Mouse (Mus musculus): Measurements from ENCODE around the gene Zfp418. TPM values are rescaled to one million over a fixed set of nuclear protein-coding genes. Genes with fewer than 3 reads are reported as not detected.
"Not testable (repeated sequence)": the region's sequence is repeated elsewhere in the genome, so short reads cannot be mapped to it uniquely, and the experiment has no call there.

Gene Zfp418
- polyA plus RNA-seq, 1 experiment from 2014 or later = 4.0 TPM

DNA sequence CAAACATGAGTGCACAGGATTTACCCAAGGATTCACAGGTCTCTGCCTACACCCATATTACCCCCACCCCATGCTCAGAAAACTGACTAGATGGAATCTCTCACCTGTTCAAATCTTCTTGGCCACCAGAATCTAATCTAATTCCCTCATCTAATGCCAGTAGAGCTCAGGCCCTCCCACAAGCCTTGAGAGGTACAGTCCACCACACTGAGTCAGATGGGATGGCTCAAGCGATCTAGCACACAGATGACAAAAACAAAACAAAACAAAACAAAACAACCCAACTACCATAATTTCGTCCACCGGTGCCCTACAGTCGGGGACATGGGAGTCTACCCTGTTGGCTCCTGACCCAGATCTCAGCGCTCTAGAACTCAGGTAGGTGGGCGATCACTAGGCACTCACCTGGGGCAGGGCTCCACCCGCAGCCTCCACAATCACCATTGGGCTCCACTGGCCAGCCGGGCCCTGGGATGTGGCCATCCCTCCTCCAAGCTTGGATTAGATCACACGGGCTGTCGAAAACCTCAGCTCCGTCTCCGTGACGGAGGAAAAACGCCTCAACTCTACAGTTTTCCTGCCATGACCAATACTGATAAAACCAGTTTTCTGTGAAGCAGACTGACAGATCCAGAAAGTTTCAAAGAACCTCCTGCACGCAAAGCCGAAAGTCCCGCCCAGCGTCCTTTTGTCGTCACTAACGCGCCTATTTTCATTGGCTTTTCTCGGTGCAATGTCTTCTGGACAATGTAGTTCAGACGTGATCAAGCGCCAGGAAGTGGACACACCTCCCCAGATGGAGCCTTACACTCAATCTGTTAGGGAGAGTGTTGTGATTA, 38.4 kb downstream of the Zfp418 start, which contains the start of gene Zfp772:
Gene Zfp772, minus strand, starts transcription at position 686 of the 839 bp plus-strand sequence.
- peak within 1 kb of the TSS; percentile 47 for H3K4me3 ChIP-seq
- H3K9ac ChIP-seq = peak within 1 kb of the TSS; percentile 51
- ATAC-seq = 0 out of 2 replicates have a peak, but pooled peaks have one; percentile 58
- 3% methylated on average over 24 of the region's 24 CpGs for WGBS
- not testable (repeated sequence) for H3K4me1 ChIP-seq; H3K9me3 ChIP-seq (replicated peaks); H3K27ac ChIP-seq; H3K27me3 ChIP-seq
- peaks cover 16% of the 10 kb centered on the region for H3K36me3 ChIP-seq (ENCODE audit: poor library complexity, severe bottlenecking)
- H3K4me2 ChIP-seq = peak within 1 kb of the TSS; percentile 65

Other genes with a start within 250 kb of the Zfp418 start
- not detected in 2 replicates for gene Aurkc, start 176.0 kb upstream of the Zfp418 start, polyA plus RNA-seq (2015; fragmentation: Nextera tagmentation; extraction: Ambion mirVana)
- gene Zfp954, start 49.8 kb upstream of the Zfp418 start, polyA plus RNA-seq (2015; fragmentation: Nextera tagmentation; extraction: Ambion mirVana) = 21.0 and 22.6 TPM in 2 replicates
- 14.3 and 14.8 TPM in 2 replicates for gene Zfp773, start 34.6 kb upstream of the Zfp418 start, polyA plus RNA-seq (2015; fragmentation: Nextera tagmentation; extraction: Ambion mirVana)
- gene Zfp772, start 38.7 kb downstream of the Zfp418 start, polyA plus RNA-seq (2015; fragmentation: Nextera tagmentation; extraction: Ambion mirVana) = 8.9 and 10.3 TPM in 2 replicates
- 0.28 and 1.1 TPM in 2 replicates for gene Vmn2r29, start 76.0 kb downstream of the Zfp418 start, polyA plus RNA-seq (2015; fragmentation: Nextera tagmentation; extraction: Ambion mirVana)
- gene Gm45844, start 107.0 kb downstream of the Zfp418 start, polyA plus RNA-seq (2015; fragmentation: Nextera tagmentation; extraction: Ambion mirVana) = 3.2 and 5.5 TPM in 2 replicates
- 101 and 118 TPM in 2 replicates for gene Clcn4, start 129.5 kb downstream of the Zfp418 start, polyA plus RNA-seq (2015; fragmentation: Nextera tagmentation; extraction: Ambion mirVana)
- not detected in 2 replicates for gene Vmn2r30, start 166.3 kb downstream of the Zfp418 start, polyA plus RNA-seq (2015; fragmentation: Nextera tagmentation; extraction: Ambion mirVana)
- gene Gm45783, start 203.2 kb downstream of the Zfp418 start, polyA plus RNA-seq (2015; fragmentation: Nextera tagmentation; extraction: Ambion mirVana) = not detected in 2 replicates
- gene Vmn2r31, start 228.4 kb downstream of the Zfp418 start, polyA plus RNA-seq (2015; fragmentation: Nextera tagmentation; extraction: Ambion mirVana) = not detected in 2 replicates

Data from forebrain, embryonic 13.5 days (tissue).